Mouse (Mus musculus) ES-E14 (cell line): Measurements from ENCODE around the gene Cpn2. TPM values are rescaled to one million over a fixed set of nuclear protein-coding genes. Genes with fewer than 3 reads are reported as not detected.

Experiments
- DNase-seq: peaks from one replicate; pipeline ENCODE4 v3.0.0-alpha.2; 2013; ENCODE audit warnings: low read depth, low spot score
- H3K27ac ChIP-seq: 2 replicates; pipeline ENCODE4 v1.5.1; 2012; ENCODE audit warnings: low read depth, mild to moderate bottlenecking, low read length, moderate library complexity, mixed read lengths; ENCODE audit not compliant: poor library complexity, insufficient read depth, severe bottlenecking
- H3K36me3 ChIP-seq: 2 replicates; pipeline ENCODE4 v1.6.1; 2012; ENCODE audit warnings: mild to moderate bottlenecking, low read length, moderate library complexity, mixed read lengths; ENCODE audit not compliant: control insufficient read depth, poor library complexity, insufficient read depth, severe bottlenecking
- H3K4me1 ChIP-seq, 2 experiments: fragments of 150-350 bp in 1 of 2; sonication (generic) in 1 of 2; 2 replicates each; pipeline ENCODE4 v1.6.1; 2012; ENCODE audit warnings: low read length in 2 of 2, mild to moderate bottlenecking in 1 of 2, mixed read lengths in 1 of 2; ENCODE audit not compliant: control insufficient read depth in 2 of 2, insufficient read depth in 2 of 2, poor library complexity in 1 of 2
- H3K4me3 ChIP-seq, 2 experiments: fragments of 150-350 bp in 1 of 2; sonication (generic) in 1 of 2; 2 replicates each; pipeline ENCODE4 v1.5.1; 2012; ENCODE audit warnings: low read length in 2 of 2, low read depth in 1 of 2, mild to moderate bottlenecking in 1 of 2, mixed read lengths in 1 of 2; ENCODE audit not compliant: insufficient read depth in 1 of 2, poor library complexity in 1 of 2, severe bottlenecking in 1 of 2
- H3K9ac ChIP-seq: 2 replicates; pipeline ENCODE4 v1.6.1; 2012; ENCODE audit warnings: low read depth, mild to moderate bottlenecking, low read length, mixed read lengths; ENCODE audit not compliant: poor library complexity, insufficient read depth, severe bottlenecking
- H3K9me3 ChIP-seq: fragments of 150-350 bp; sonication (generic); 2 replicates; pipeline ENCODE4 v1.6.1; 2012; ENCODE audit warnings: low read depth, mild to moderate bottlenecking, low read length; ENCODE audit not compliant: control insufficient read depth, insufficient read depth
- CHD2 ChIP-seq: IDR thresholded peaks from 2 replicates; pipeline ENCODE4 v1.6.1; 2014; ENCODE audit warnings: mild to moderate bottlenecking, low read depth, low read length, inconsistent platforms
- HCFC1 ChIP-seq: IDR thresholded peaks from 2 replicates; pipeline ENCODE4 v1.6.1; 2012; ENCODE audit warnings: low read length, inconsistent platforms, borderline replicate concordance; ENCODE audit not compliant: insufficient read depth
- MAFK ChIP-seq: IDR thresholded peaks from 2 replicates; pipeline ENCODE4 v1.6.1; 2014; ENCODE audit warnings: mild to moderate bottlenecking, low read depth, low read length, inconsistent platforms; ENCODE audit not compliant: insufficient read depth
- ZC3H11A ChIP-seq: IDR thresholded peaks from 2 replicates; pipeline ENCODE4 v1.6.1; 2012; ENCODE audit warnings: low read depth, mild to moderate bottlenecking, inconsistent platforms, low read length, borderline replicate concordance
- ZNF384 ChIP-seq: IDR thresholded peaks from 2 replicates; pipeline ENCODE4 v1.6.1; 2012; ENCODE audit warnings: low read depth, low read length, inconsistent platforms
- in situ Hi-C, 2 experiments: fragments of 600-800 bp; cut with MboI; formaldehyde crosslinking; loops; one replicate each; pipeline ENCODE4 v1.15.1; 2025; ENCODE audit warnings: low sequenced_read_pairs in 2 of 2, inconsistent platforms in 1 of 2; ENCODE audit not compliant: unreplicated experiment in 2 of 2
- total RNA-seq: library from RNA; depleted of rRNA; stranded (reverse); fragments of 300-350 nt; gene quantifications from 2 replicates; pipeline ENCODE4 v1.2.3, GENCODE M21; 2012

Cpn2 gene
- total RNA-seq, 1 experiment, result not detected

GRCm38 (mm10) chr16:30234636-30235546, 32.4 kb downstream of the Cpn2 start:
- H3K27ac ChIP-seq, result no peak overlapping the region
- no peak overlapping the region for H3K9ac ChIP-seq
- H3K9me3 ChIP-seq, result no peaks in the 10 kb centered on the region
- in situ Hi-C loops, result no loop called here
- H3K36me3 ChIP-seq, result no peaks in the 10 kb centered on the region
- no peak for DNase-seq
- H3K4me3 ChIP-seq, result no peak overlapping the region
- TF ChIP-seq ZC3H11A, result no peak
- TF ChIP-seq MAFK, result no peak
- TF ChIP-seq HCFC1, result no peak
- no peak for TF ChIP-seq ZNF384
- TF ChIP-seq CHD2, result no peak
- peaks cover 5 to 21% of the 10 kb centered on the region in 2 experiments; a peak in 3 of 4 replicates for H3K4me1 ChIP-seq

- in situ Hi-C loops, result no loop called here
- H3K9ac ChIP-seq, result no peak overlapping the region
- TF ChIP-seq HCFC1 (no peak), CHD2 (no peak), MAFK (no peak), ZC3H11A (no peak), ZNF384 (no peak)
- H3K9me3 ChIP-seq, result no peaks in the 10 kb centered on the region
- DNase-seq, result no peak
- H3K27ac ChIP-seq, result no peak overlapping the region
- peaks cover 5 to 21% of the 10 kb centered on the region in 2 experiments; a peak in 3 of 4 replicates for H3K4me1 ChIP-seq
- no peak overlapping the region for H3K4me3 ChIP-seq
- no peaks in the 10 kb centered on the region for H3K36me3 ChIP-seq
Observed at GRCm38 (mm10) chr16:30234077-30234476, 33.2 kb downstream of the Cpn2 start.

GRCm38 (mm10) chr16:30231882-30232604, 35.3 kb downstream of the Cpn2 start:
- Histone ChIP-seq H3K9ac (no peak overlapping the region), H3K36me3 (no peaks in the 10 kb centered on the region), H3K4me3 (no peak overlapping the region), H3K27ac (no peak overlapping the region), H3K9me3 (no peaks in the 10 kb centered on the region), H3K4me1 (peaks cover 5 to 22% of the 10 kb centered on the region in 2 experiments; a peak in 3 of 4 replicates)
- no peak for DNase-seq
- in situ Hi-C loops, result no loop called here
- no peak for TF ChIP-seq MAFK
- TF ChIP-seq ZC3H11A, result no peak
- TF ChIP-seq ZNF384, result no peak
- TF ChIP-seq HCFC1, result no peak
- no peak for TF ChIP-seq CHD2

- H3K4me1 ChIP-seq, result peaks cover 0 to 4% of the 10 kb centered on the region in 2 experiments; a peak in 1 of 4 replicates
- TF ChIP-seq MAFK (no peak), ZC3H11A (no peak), CHD2 (no peak), ZNF384 (no peak), HCFC1 (no peak)
- H3K9ac ChIP-seq, result no peak overlapping the region
- no peaks in the 10 kb centered on the region for H3K9me3 ChIP-seq
- no peaks in the 10 kb centered on the region for H3K36me3 ChIP-seq
- no peak overlapping the region for H3K27ac ChIP-seq
- in situ Hi-C loops, result no loop called here
- H3K4me3 ChIP-seq, result no peak overlapping the region
- DNase-seq, result no peak
Observed at GRCm38 (mm10) chr16:30227352-30227751, 39.9 kb downstream of the Cpn2 start.
